Comparison of ENCODE assay signal across 14 mouse cellular contexts in the genomic region with DNA sequence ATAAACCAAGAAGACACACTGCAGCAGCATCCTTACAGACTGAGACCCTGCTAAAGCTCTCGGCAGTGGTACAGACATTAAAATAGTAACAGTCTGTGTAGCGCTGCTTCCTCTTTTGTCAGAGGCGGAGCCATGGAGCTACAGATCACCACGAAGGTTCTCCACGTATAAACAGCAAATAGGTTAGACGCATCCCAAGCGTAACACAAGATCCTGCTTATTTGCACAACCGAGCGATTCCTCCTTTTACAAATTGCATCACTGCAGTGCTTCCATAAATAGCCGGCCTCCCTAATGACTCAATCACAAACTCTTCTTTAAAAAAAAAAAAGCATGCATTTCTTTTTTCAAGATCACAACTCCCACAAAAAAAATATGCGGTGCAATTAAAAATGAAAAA.
A peak's percentile ranks its signal among the peaks of the same experiment; 100 is the strongest.
DNase-seq lines count a peak whose midpoint lies in the region; ATAC-seq and TF ChIP-seq lines count a peak whose summit lies in the region.
"Had no signal": no experiment of that assay in that cellular context is flagged by ENCODE, and none has a peak within 500 bp of the region (broad histone marks: within the 10 kb centered on the region; RNA-seq: fewer than 3 reads in every experiment).

No protein-coding gene starts in this region.

- DNase-seq in kidney, postnatal 0 days (ENCODE audit: low spot score), result no peak
- no peak for DNase-seq in kidney, postnatal 4 days
- peak in 1 of 2 experiments; percentile 14 for DNase-seq in spleen, adult 2 months (ENCODE audit: low read depth in 1 of 2, low spot score in 2 of 2)
- no peak for DNase-seq in spleen, adult 12 weeks (ENCODE audit: low spot score)
- no peak for DNase-seq in ovary, adult 18-20 months (ENCODE audit: low spot score)
- no peak for DNase-seq in lung, adult 2 months
- DNase-seq: cerebellum, postnatal 25 days; lung, postnatal 36 days; thymus, postnatal 4 days had no signal

- H3K27me3 ChIP-seq in forebrain, embryonic 16.5 days (replicated peaks; ENCODE audit: control insufficient read depth, insufficient read depth, low read length), result no peaks in the 10 kb centered on the region
- no peaks in the 10 kb centered on the region for H3K27me3 ChIP-seq in forebrain, embryonic 12.5 days
- H3K27me3 ChIP-seq in kidney, postnatal 0 days (ENCODE audit: insufficient read depth, low read length), result no peaks in the 10 kb centered on the region
- H3K27me3 ChIP-seq in spleen, adult 2 months (ENCODE audit: control insufficient read depth, insufficient read depth, low read length), result no peaks in the 10 kb centered on the region
- H3K27me3 ChIP-seq: hindbrain, embryonic 12.5 days; kidney, embryonic 15.5 days had no signal

- peaks cover 9% of the 10 kb centered on the region for H3K4me1 ChIP-seq in forebrain, embryonic 16.5 days (replicated peaks; ENCODE audit: control insufficient read depth, insufficient read depth, low read length)
- H3K4me1 ChIP-seq in forebrain, embryonic 12.5 days, result 0 out of 2 replicates have a peak, but pooled peaks cover 4% of the 10 kb centered on the region
- peaks cover 8% of the 10 kb centered on the region; the same call in 1 of the 2 replicates for H3K4me1 ChIP-seq in kidney, postnatal 0 days (replicated peaks; ENCODE audit: insufficient read depth, low read length)
- peaks cover 8% of the 10 kb centered on the region; the same call in 1 of the 2 replicates for H3K4me1 ChIP-seq in spleen, adult 2 months (ENCODE audit: control insufficient read depth, insufficient read depth, insufficient read length)
- no peaks in the 10 kb centered on the region; the same call in 1 of the 2 replicates for H3K4me1 ChIP-seq in lung, adult 2 months (ENCODE audit: control insufficient read depth, insufficient read depth, low read length)

- H3K4me2 ChIP-seq in forebrain, embryonic 16.5 days (ENCODE audit: low read length), result no peak overlapping the region
- H3K4me2 ChIP-seq in forebrain, embryonic 12.5 days, result no peak overlapping the region
- no peak overlapping the region for H3K4me2 ChIP-seq in kidney, postnatal 0 days (ENCODE audit: low read length)
- H3K4me2 ChIP-seq: hindbrain, embryonic 12.5 days; kidney, embryonic 15.5 days had no signal

- no peak for TF ChIP-seq CTCF in kidney, postnatal 0 days (IDR thresholded peaks at IDR 0.05; ENCODE audit: low read depth)
- TF ChIP-seq CTCF in spleen, adult 2 months (IDR thresholded peaks at IDR 0.05; ENCODE audit: extremely low read depth, insufficient read depth, insufficient read length, insufficient replicate concordance), result no peak
- TF ChIP-seq CTCF in lung, adult 2 months (IDR thresholded peaks at IDR 0.05; ENCODE audit: insufficient read depth, low read length), result no peak

- H3K9me3 ChIP-seq in forebrain, embryonic 16.5 days (ENCODE audit: control insufficient read depth, low read length), result no peaks in the 10 kb centered on the region
- no peaks in the 10 kb centered on the region for H3K9me3 ChIP-seq in forebrain, embryonic 12.5 days
- no peaks in the 10 kb centered on the region for H3K9me3 ChIP-seq in kidney, postnatal 0 days (replicated peaks; ENCODE audit: low read length)
- H3K9me3 ChIP-seq: hindbrain, embryonic 12.5 days; kidney, embryonic 15.5 days had no signal

- WGBS in forebrain, embryonic 16.5 days, result 81% methylated on average over 11 of the region's 11 CpGs
- 93% methylated on average over 11 of the region's 11 CpGs for WGBS in forebrain, embryonic 12.5 days
- 64% methylated on average over 11 of the region's 11 CpGs for WGBS in kidney, postnatal 0 days
- 17% methylated on average over 11 of the region's 11 CpGs for WGBS in spleen, adult 2 months
- 45% methylated on average over 11 of the region's 11 CpGs for WGBS in lung, adult 2 months

- no peak overlapping the region for H3K9ac ChIP-seq in forebrain, embryonic 16.5 days (replicated peaks; ENCODE audit: low read depth, low read length)
- no peak overlapping the region for H3K9ac ChIP-seq in forebrain, embryonic 12.5 days
- no peak overlapping the region for H3K9ac ChIP-seq in kidney, postnatal 0 days (ENCODE audit: low read depth, low read length)
- H3K9ac ChIP-seq: hindbrain, embryonic 12.5 days; kidney, embryonic 15.5 days had no signal

- H3K36me3 ChIP-seq in forebrain, embryonic 16.5 days (ENCODE audit: control insufficient read depth, insufficient read depth), result no peaks in the 10 kb centered on the region
- H3K36me3 ChIP-seq in forebrain, embryonic 12.5 days (replicated peaks), result no peaks in the 10 kb centered on the region
- H3K36me3 ChIP-seq in kidney, postnatal 0 days (ENCODE audit: insufficient read depth, low read length), result no peaks in the 10 kb centered on the region
- no peaks in the 10 kb centered on the region for H3K36me3 ChIP-seq in spleen, adult 2 months (ENCODE audit: control insufficient read depth, insufficient read depth, low read length)
- H3K36me3 ChIP-seq: hindbrain, embryonic 12.5 days; kidney, embryonic 15.5 days had no signal

- peak; percentile 32; the same call in 1 of the 2 replicates for ATAC-seq in forebrain, embryonic 16.5 days
- ATAC-seq in forebrain, embryonic 12.5 days (ENCODE audit: low FRiP score), result no peak
- 0 out of 2 replicates have a peak, but pooled peaks have one; percentile 5 for ATAC-seq in kidney, postnatal 0 days (replicated peaks; ENCODE audit: low FRiP score, low read depth)
- ATAC-seq: forebrain, embryonic 14.5 days had no signal

- H3K27ac ChIP-seq in forebrain, embryonic 16.5 days (ENCODE audit: low read length), result no peak overlapping the region
- H3K27ac ChIP-seq in forebrain, embryonic 12.5 days, result no peak overlapping the region
- no peak overlapping the region for H3K27ac ChIP-seq in kidney, postnatal 0 days
- peak overlapping the region; percentile 12 for H3K27ac ChIP-seq in spleen, adult 2 months (ENCODE audit: insufficient read depth, low read length)
- H3K27ac ChIP-seq: hindbrain, embryonic 12.5 days had no signal

- TF ChIP-seq POLR2A in spleen, adult 2 months (IDR thresholded peaks at IDR 0.05; ENCODE audit: low read depth, low read length), result no peak
- TF ChIP-seq POLR2A in lung, adult 2 months (IDR thresholded peaks at IDR 0.05; ENCODE audit: borderline replicate concordance, extremely low read depth, low read depth, low read length), result no peak

- H3K4me3 ChIP-seq in forebrain, embryonic 16.5 days (replicated peaks; ENCODE audit: low read length), result no peak overlapping the region
- H3K4me3 ChIP-seq in forebrain, embryonic 12.5 days (replicated peaks), result no peak overlapping the region
- H3K4me3 ChIP-seq in kidney, postnatal 0 days (replicated peaks; ENCODE audit: low read depth, low read length), result no peak overlapping the region
- no peak overlapping the region; the same call in 1 of the 2 replicates for H3K4me3 ChIP-seq in spleen, adult 2 months (ENCODE audit: extremely low read depth, insufficient read depth, insufficient read length)
- H3K4me3 ChIP-seq in lung, adult 2 months (replicated peaks; ENCODE audit: extremely low read depth, low read depth, low read length), result no peak overlapping the region
- H3K4me3 ChIP-seq: hindbrain, embryonic 12.5 days; kidney, embryonic 15.5 days had no signal
